Mouse (Mus musculus): Measurements from ENCODE around the gene Ttyh1. TPM values are rescaled to one million over a fixed set of nuclear protein-coding genes. Genes with fewer than 3 reads are reported as not detected.

The Ttyh1 gene
- total and polyA plus RNA-seq, 3 experiments, result 0.15 to 0.26 TPM; not detected in 1

DNA sequence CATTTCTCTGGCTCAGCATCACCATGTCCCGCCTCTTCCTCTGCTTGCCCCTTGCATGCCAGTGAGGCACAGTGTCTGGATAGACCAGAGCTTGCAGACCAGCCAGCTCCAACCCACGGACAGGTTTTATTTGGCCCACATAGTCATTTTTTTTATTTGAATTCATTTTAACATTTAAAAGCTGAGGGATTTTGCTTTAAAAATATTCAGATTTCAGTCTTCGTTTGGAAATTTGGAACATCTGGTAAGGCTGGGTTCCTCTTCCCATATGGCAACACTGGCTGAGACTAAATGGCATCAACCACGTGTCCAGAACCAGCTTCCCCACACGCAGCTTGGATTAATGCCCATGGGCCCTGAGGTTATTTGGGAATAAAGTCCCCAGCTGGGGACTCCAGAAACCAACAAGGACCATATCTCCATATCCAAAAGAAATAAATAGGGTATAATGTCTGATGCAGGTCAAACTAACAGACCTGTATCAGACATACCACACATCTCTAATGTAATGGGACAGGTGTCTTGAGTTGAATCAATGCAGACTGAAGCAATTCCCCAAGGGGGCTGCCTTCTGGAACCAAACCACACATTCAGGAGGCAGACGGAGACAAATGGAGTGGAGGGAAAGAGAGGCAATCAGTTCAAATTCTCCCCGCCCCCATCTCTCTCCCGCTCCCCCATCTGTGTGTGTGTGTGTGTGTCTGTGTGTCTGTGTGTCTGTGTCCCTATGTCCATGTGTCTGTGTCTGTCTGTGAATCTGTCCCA is 2.0 kb upstream of the Ttyh1 start:
- Histone ChIP-seq H3K27me3 (ENCODE audit: control insufficient read depth in 1 of 2, insufficient read depth in 2 of 2, low read length in 2 of 2) (peaks cover 0 to 1% of the 10 kb centered on the region in 2 experiments; a peak in 2 of 4 replicates), H3K9ac (ENCODE audit: control insufficient read depth, low read depth, low read length, poor library complexity, severe bottlenecking) (no peak overlapping the region), H3K27ac (ENCODE audit: control insufficient read depth, low read depth, low read length) (no peak overlapping the region), H3K4me3 (ENCODE audit: control insufficient read depth in 1 of 2, insufficient read depth in 1 of 2, low read depth in 2 of 2, low read length in 2 of 2) (no peak overlapping the region), H3K36me3 (ENCODE audit: control insufficient read depth in 1 of 2, insufficient read depth in 2 of 2, low read length in 2 of 2) (no peaks in the 10 kb centered on the region), H3K4me1 (ENCODE audit: control insufficient read depth in 1 of 2, insufficient read depth in 2 of 2, low read length in 2 of 2) (no peaks in the 10 kb centered on the region), H3K79me2 (ENCODE audit: control insufficient read depth, insufficient read depth, low read length, poor library complexity) (no peaks in the 10 kb centered on the region), H3K9me3 (replicated peaks; ENCODE audit: insufficient read depth, low read length) (no peaks in the 10 kb centered on the region)
- TF ChIP-seq MAX (IDR thresholded peaks at IDR 0.05; ENCODE audit: low read length) (no peak), GABPA (IDR thresholded peaks at IDR 0.05; ENCODE audit: low read depth, low read length) (no peak), SMC3 (IDR thresholded peaks at IDR 0.05; ENCODE audit: low read depth, low read length) (no peak), BHLHE40 (IDR thresholded peaks at IDR 0.05; ENCODE audit: borderline replicate concordance, low read depth, low read length) (no peak), UBTF (IDR thresholded peaks at IDR 0.05; ENCODE audit: borderline replicate concordance, insufficient read depth, low read depth, low read length) (no peak), NELFE (IDR thresholded peaks at IDR 0.05; ENCODE audit: low read depth, low read length) (no peak), TCF12 (IDR thresholded peaks at IDR 0.05; ENCODE audit: low read depth, low read length) (no peak), HCFC1 (IDR thresholded peaks at IDR 0.05; ENCODE audit: low read depth, low read length) (no peak)
- no peak for DNase-seq (ENCODE audit: low read depth, low spot score)

DNA sequence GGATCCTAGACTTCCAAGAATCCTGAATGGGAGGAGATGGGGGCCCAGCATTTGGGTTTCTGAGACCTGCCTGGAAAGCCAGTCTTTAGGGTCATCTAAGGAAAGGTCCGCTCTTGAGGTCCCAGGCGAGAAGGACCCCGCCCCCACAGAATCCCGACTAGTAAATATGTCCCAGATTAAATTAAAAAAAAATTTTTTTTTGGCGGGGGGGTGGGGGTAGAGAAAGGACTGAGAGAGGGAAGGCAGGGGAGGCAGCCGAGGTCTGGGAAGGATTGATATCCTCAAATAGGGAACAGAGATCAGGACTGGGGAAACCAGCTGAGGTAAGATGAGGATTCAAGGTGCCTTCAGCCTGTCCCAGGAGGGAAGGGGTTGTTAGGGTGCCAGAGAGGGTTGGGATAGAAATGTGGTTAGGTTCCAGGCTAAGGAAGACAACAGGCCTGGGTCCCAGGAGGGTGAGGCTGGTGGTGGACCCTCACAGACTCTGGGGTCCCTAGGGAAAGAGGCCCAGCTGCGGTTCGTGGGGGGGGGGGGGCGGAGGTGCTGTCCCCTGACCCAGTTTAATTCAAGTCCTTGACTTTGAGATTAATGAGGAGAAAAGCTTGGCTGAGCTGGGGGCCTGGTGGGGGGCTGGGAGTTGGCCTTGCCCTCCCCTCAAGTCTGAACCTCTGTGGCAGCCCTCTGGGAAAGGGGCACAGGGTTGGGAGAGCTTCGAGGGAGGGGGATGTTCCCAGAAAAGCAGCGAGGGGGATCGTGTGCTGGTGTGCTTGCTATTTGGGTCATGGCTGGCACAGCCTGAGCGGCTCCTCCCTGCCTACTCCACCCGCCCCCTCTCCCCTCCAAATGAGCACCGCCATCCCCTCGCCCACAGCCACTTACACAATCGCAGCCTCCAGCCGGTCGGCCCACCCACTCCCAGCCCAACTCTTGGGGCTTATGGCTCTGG is 1.0 kb downstream of the Ttyh1 start:
- Histone ChIP-seq H3K9me3 (replicated peaks; ENCODE audit: insufficient read depth, low read length) (no peaks in the 10 kb centered on the region), H3K36me3 (ENCODE audit: control insufficient read depth in 1 of 2, insufficient read depth in 2 of 2, low read length in 2 of 2) (no peaks in the 10 kb centered on the region), H3K9ac (ENCODE audit: control insufficient read depth, low read depth, low read length, poor library complexity, severe bottlenecking) (no peak overlapping the region), H3K79me2 (ENCODE audit: control insufficient read depth, insufficient read depth, low read length, poor library complexity) (no peaks in the 10 kb centered on the region), H3K4me1 (ENCODE audit: control insufficient read depth in 1 of 2, insufficient read depth in 2 of 2, low read length in 2 of 2) (no peaks in the 10 kb centered on the region), H3K4me3 (ENCODE audit: control insufficient read depth in 1 of 2, insufficient read depth in 1 of 2, low read depth in 2 of 2, low read length in 2 of 2) (no peak overlapping the region), H3K27ac (ENCODE audit: control insufficient read depth, low read depth, low read length) (no peak overlapping the region), H3K27me3 (ENCODE audit: control insufficient read depth in 1 of 2, insufficient read depth in 2 of 2, low read length in 2 of 2) (peaks cover 0 to 1% of the 10 kb centered on the region in 2 experiments; a peak in 1 of 4 replicates)
- DNase-seq (ENCODE audit: low read depth, low spot score), result no peak
- TF ChIP-seq POLR2AphosphoS5 (IDR thresholded peaks at IDR 0.05; ENCODE audit: borderline replicate concordance, low read depth, low read length) (no peak), KAT2A (conservative IDR thresholded peaks at IDR 0.05; ENCODE audit: low read depth, low read length) (no peak), BHLHE40 (IDR thresholded peaks at IDR 0.05; ENCODE audit: borderline replicate concordance, low read depth, low read length) (no peak)

Data from MEL (cell line).